ENCODE assay signal across 25 mouse cellular contexts in genomic region chr7:30895217-30895616, GRCm38 (mm10). TPM values are rescaled to one million over a fixed set of nuclear protein-coding genes. Genes with fewer than 3 reads are reported as not detected.
DNase-seq lines count a peak whose midpoint lies in the region; ATAC-seq and TF ChIP-seq lines count a peak whose summit lies in the region.
"Had no signal": no experiment of that assay in that cellular context is flagged by ENCODE, and none has a peak within 500 bp of the region (broad histone marks: within the 10 kb centered on the region; RNA-seq: fewer than 3 reads in every experiment).

No protein-coding gene starts in this region.

- TF ChIP-seq POLR2A in bone marrow, adult 2 months (IDR thresholded peaks at IDR 0.05; ENCODE audit: borderline replicate concordance, control insufficient read depth, low read depth, low read length): no peak

- DNase-seq in liver, embryonic 11.5 days (ENCODE audit: low spot score): no peak
- DNase-seq in A20 (ENCODE audit: low read depth, low spot score): peak; percentile 7
- DNase-seq in right cerebral cortex, postnatal 4 days: no peak
- DNase-seq: adrenal gland, adult 8-10 months; adrenal gland, postnatal 25 days; cerebellum, adult 18-20 months; cerebellum, adult 9-10 months; cerebellum, postnatal 14 days; gastrocnemius, postnatal 10 days; gastrocnemius, postnatal 36 days; heart, adult 2 months had no signal

- TF ChIP-seq CTCF in bone marrow, adult 2 months (IDR thresholded peaks at IDR 0.05; ENCODE audit: control insufficient read depth, insufficient read depth, low read length): no peak

- no peaks in the 10 kb centered on the region for H3K9me3 ChIP-seq in liver, embryonic 15.5 days (replicated peaks)
- H3K9me3 ChIP-seq in liver, embryonic 11.5 days (ENCODE audit: control insufficient read depth, low read length): no peaks in the 10 kb centered on the region
- no peaks in the 10 kb centered on the region for H3K9me3 ChIP-seq in heart, embryonic 11.5 days (replicated peaks; ENCODE audit: control insufficient read depth, low read length)
- H3K9me3 ChIP-seq: forebrain, embryonic 10.5 days; forebrain, embryonic 13.5 days; heart, embryonic 10.5 days; hindbrain, embryonic 12.5 days; hindbrain, embryonic 15.5 days had no signal

- ATAC-seq in liver, embryonic 15.5 days (ENCODE audit: insufficient read depth): peak; percentile 44; the same call in 1 of the 2 replicates
- no peak for ATAC-seq in liver, embryonic 11.5 days (replicated peaks; ENCODE audit: low FRiP score)
- ATAC-seq in heart, embryonic 11.5 days (replicated peaks; ENCODE audit: insufficient number of reproducible peaks, low FRiP score, low TSS enrichment): no peak
- ATAC-seq: activated CD4-positive, CD25-positive, alpha-beta regulatory T cell, adult 4 months; forebrain, embryonic 13.5 days; forebrain, embryonic 16.5 days had no signal

- H3K27me3 ChIP-seq in liver, embryonic 15.5 days: no peaks in the 10 kb centered on the region
- no peaks in the 10 kb centered on the region for H3K27me3 ChIP-seq in liver, embryonic 11.5 days (replicated peaks; ENCODE audit: control insufficient read depth, insufficient read depth, low read length)
- H3K27me3 ChIP-seq in heart, embryonic 11.5 days (ENCODE audit: control insufficient read depth, insufficient read depth, low read length): no peaks in the 10 kb centered on the region
- H3K27me3 ChIP-seq: forebrain, embryonic 13.5 days; hindbrain, embryonic 12.5 days; hindbrain, embryonic 15.5 days had no signal

- no peak overlapping the region for H3K4me2 ChIP-seq in liver, embryonic 15.5 days
- H3K4me2 ChIP-seq in liver, embryonic 11.5 days: no peak overlapping the region
- H3K4me2 ChIP-seq in heart, embryonic 11.5 days: no peak overlapping the region
- H3K4me2 ChIP-seq: forebrain, embryonic 13.5 days; hindbrain, embryonic 12.5 days; hindbrain, embryonic 15.5 days had no signal

- H3K36me3 ChIP-seq in liver, embryonic 15.5 days (replicated peaks): no peaks in the 10 kb centered on the region
- no peaks in the 10 kb centered on the region for H3K36me3 ChIP-seq in liver, embryonic 11.5 days (ENCODE audit: control insufficient read depth, insufficient read depth, low read length)
- H3K36me3 ChIP-seq in heart, embryonic 11.5 days (ENCODE audit: control insufficient read depth, insufficient read depth, low read length): no peaks in the 10 kb centered on the region
- H3K36me3 ChIP-seq: forebrain, embryonic 10.5 days; heart, embryonic 10.5 days; hindbrain, embryonic 12.5 days; hindbrain, embryonic 15.5 days had no signal

- WGBS in liver, embryonic 15.5 days (ENCODE audit: insufficient replicate concordance): 53% methylated on average over 3 of the region's 3 CpGs
- WGBS in liver, embryonic 11.5 days: 72% methylated on average over 3 of the region's 3 CpGs
- 38% methylated on average over 3 of the region's 3 CpGs for WGBS in bone marrow, adult 2 months
- WGBS in heart, embryonic 11.5 days (ENCODE audit: insufficient replicate concordance): 81% methylated on average over 3 of the region's 3 CpGs

- H3K4me1 ChIP-seq in liver, embryonic 15.5 days (replicated peaks): peaks cover 2% of the 10 kb centered on the region; the same call in 1 of the 2 replicates
- H3K4me1 ChIP-seq in liver, embryonic 11.5 days (replicated peaks; ENCODE audit: control insufficient read depth, insufficient read depth, low read length): no peaks in the 10 kb centered on the region
- H3K4me1 ChIP-seq in bone marrow, adult 2 months (ENCODE audit: control insufficient read depth, insufficient read depth, low read length): peaks cover 3% of the 10 kb centered on the region; the same call in 1 of the 2 replicates
- H3K4me1 ChIP-seq in heart, embryonic 11.5 days (ENCODE audit: control insufficient read depth, insufficient read depth, low read length): peaks cover 2% of the 10 kb centered on the region; the same call in 1 of the 2 replicates
- H3K4me1 ChIP-seq: forebrain, embryonic 13.5 days; hindbrain, embryonic 12.5 days; hindbrain, embryonic 15.5 days had no signal

- H3K4me3 ChIP-seq in liver, embryonic 15.5 days (replicated peaks): no peak overlapping the region
- no peak overlapping the region for H3K4me3 ChIP-seq in liver, embryonic 11.5 days (ENCODE audit: low read depth, low read length)
- H3K4me3 ChIP-seq in bone marrow, adult 2 months (replicated peaks; ENCODE audit: control insufficient read depth, low read depth, low read length): no peak overlapping the region
- no peak overlapping the region for H3K4me3 ChIP-seq in heart, embryonic 11.5 days (ENCODE audit: low read depth, low read length)
- H3K4me3 ChIP-seq: forebrain, embryonic 10.5 days; forebrain, embryonic 13.5 days; heart, adult 2 months; heart, embryonic 10.5 days; hindbrain, embryonic 12.5 days; hindbrain, embryonic 15.5 days had no signal

- H3K27ac ChIP-seq in liver, embryonic 15.5 days (replicated peaks): no peak overlapping the region
- no peak overlapping the region for H3K27ac ChIP-seq in liver, embryonic 11.5 days (ENCODE audit: low read depth, low read length)
- peak overlapping the region; percentile 45 for H3K27ac ChIP-seq in bone marrow, adult 2 months (ENCODE audit: control insufficient read depth, insufficient read depth, low read depth, low read length, poor library complexity)
- H3K27ac ChIP-seq in heart, embryonic 11.5 days (ENCODE audit: low read depth, low read length): no peak overlapping the region
- H3K27ac ChIP-seq: forebrain, embryonic 10.5 days; forebrain, embryonic 13.5 days; heart, adult 2 months; heart, embryonic 10.5 days; hindbrain, embryonic 12.5 days; hindbrain, embryonic 15.5 days had no signal

- H3K9ac ChIP-seq in liver, embryonic 15.5 days: no peak overlapping the region
- H3K9ac ChIP-seq in liver, embryonic 11.5 days (ENCODE audit: low read depth, low read length): no peak overlapping the region
- H3K9ac ChIP-seq in heart, embryonic 11.5 days (ENCODE audit: low read depth, low read length): no peak overlapping the region
- H3K9ac ChIP-seq: forebrain, embryonic 13.5 days; hindbrain, embryonic 12.5 days; hindbrain, embryonic 15.5 days had no signal

RNA-seq across cellular contexts. Expression of gene Cd22, which starts 15.1 kb away (rescaled TPM):
- 0.81 and 0.86 TPM in 2 replicates for polyA plus RNA-seq in liver, embryonic 15.5 days (2015; fragmentation: Nextera tagmentation; extraction: Ambion mirVana)
- polyA plus RNA-seq in liver, embryonic 11.5 days (2014; fragmentation: Nextera tagmentation; extraction: Ambion mirVana): 0.07 TPM in 1 of 2 replicates, not detected in the other
- 24.0 and 59.4 TPM in 2 replicates for polyA plus RNA-seq in bone marrow, adult 2 months (2011; ENCODE audit: insufficient read depth, insufficient read length, low replicate concordance, missing spikeins)
- not detected in 2 replicates for polyA plus RNA-seq in heart, embryonic 11.5 days (2014; fragmentation: Nextera tagmentation; extraction: Ambion mirVana)
- polyA plus RNA-seq: embryonic facial prominence, embryonic 11.5 days; forebrain, embryonic 10.5 days; forebrain, embryonic 13.5 days; heart, embryonic 10.5 days; heart, embryonic 14.5 days; hindbrain, embryonic 12.5 days had no signal

RNA-seq across cellular contexts. Expression of gene Mag, which starts 19.5 kb away (rescaled TPM):
- polyA plus RNA-seq in liver, embryonic 15.5 days (2015; fragmentation: Nextera tagmentation; extraction: Ambion mirVana): 0.32 and 0.39 TPM in 2 replicates
- 0.08 and 0.23 TPM in 2 replicates for polyA plus RNA-seq in liver, embryonic 11.5 days (2014; fragmentation: Nextera tagmentation; extraction: Ambion mirVana)
- polyA plus RNA-seq in bone marrow, adult 2 months (2011; ENCODE audit: insufficient read depth, insufficient read length, low replicate concordance, missing spikeins): 1.1 and 7.2 TPM in 2 replicates
- polyA plus RNA-seq in heart, embryonic 11.5 days (2014; fragmentation: Nextera tagmentation; extraction: Ambion mirVana): 0.09 TPM in 1 of 2 replicates, not detected in the other
- polyA plus RNA-seq: activated CD4-positive, CD25-positive, alpha-beta regulatory T cell, adult 4 months; heart, embryonic 14.5 days had no signal

RNA-seq across cellular contexts. Expression of gene Hamp2, which starts 29.3 kb away (rescaled TPM):
- polyA plus RNA-seq in liver, embryonic 15.5 days (2015; fragmentation: Nextera tagmentation; extraction: Ambion mirVana): not detected in 2 replicates
- not detected in 2 replicates for polyA plus RNA-seq in liver, embryonic 11.5 days (2014; fragmentation: Nextera tagmentation; extraction: Ambion mirVana)
- not detected in 2 replicates for polyA plus RNA-seq in bone marrow, adult 2 months (2011; ENCODE audit: insufficient read depth, insufficient read length, low replicate concordance, missing spikeins)
- not detected in 2 replicates for polyA plus RNA-seq in heart, embryonic 11.5 days (2014; fragmentation: Nextera tagmentation; extraction: Ambion mirVana)
- polyA plus RNA-seq: activated CD4-positive, CD25-positive, alpha-beta regulatory T cell, adult 4 months; embryonic facial prominence, embryonic 11.5 days; embryonic facial prominence, embryonic 14.5 days; forebrain, embryonic 10.5 days; forebrain, embryonic 13.5 days; forebrain, embryonic 16.5 days; heart, embryonic 10.5 days; heart, embryonic 14.5 days; heart, postnatal 0 days; hindbrain, embryonic 12.5 days; hindbrain, embryonic 15.5 days had no signal

RNA-seq across cellular contexts. Expression of gene Ffar1, which starts 33.9 kb away (rescaled TPM):
- not detected in 2 replicates for polyA plus RNA-seq in liver, embryonic 15.5 days (2015; fragmentation: Nextera tagmentation; extraction: Ambion mirVana)
- polyA plus RNA-seq in liver, embryonic 11.5 days (2014; fragmentation: Nextera tagmentation; extraction: Ambion mirVana): not detected in 2 replicates
- 2.1 and 4.9 TPM in 2 replicates for polyA plus RNA-seq in bone marrow, adult 2 months (2011; ENCODE audit: insufficient read depth, insufficient read length, low replicate concordance, missing spikeins)
- not detected in 2 replicates for polyA plus RNA-seq in heart, embryonic 11.5 days (2014; fragmentation: Nextera tagmentation; extraction: Ambion mirVana)
- polyA plus RNA-seq: embryonic facial prominence, embryonic 11.5 days; embryonic facial prominence, embryonic 14.5 days; forebrain, embryonic 10.5 days; forebrain, embryonic 13.5 days; forebrain, embryonic 16.5 days; heart, embryonic 10.5 days; heart, embryonic 14.5 days; heart, postnatal 0 days; hindbrain, embryonic 12.5 days; hindbrain, embryonic 15.5 days had no signal

RNA-seq across cellular contexts. Expression of gene Ffar3, which starts 39.2 kb away (rescaled TPM):
- not detected in 2 replicates for polyA plus RNA-seq in liver, embryonic 15.5 days (2015; fragmentation: Nextera tagmentation; extraction: Ambion mirVana)
- polyA plus RNA-seq in liver, embryonic 11.5 days (2014; fragmentation: Nextera tagmentation; extraction: Ambion mirVana): not detected in 2 replicates
- polyA plus RNA-seq in bone marrow, adult 2 months (2011; ENCODE audit: insufficient read depth, insufficient read length, low replicate concordance, missing spikeins): not detected in 2 replicates
- polyA plus RNA-seq in heart, embryonic 11.5 days (2014; fragmentation: Nextera tagmentation; extraction: Ambion mirVana): not detected in 2 replicates
- polyA plus RNA-seq: activated CD4-positive, CD25-positive, alpha-beta regulatory T cell, adult 4 months; embryonic facial prominence, embryonic 11.5 days; embryonic facial prominence, embryonic 14.5 days; forebrain, embryonic 10.5 days; forebrain, embryonic 13.5 days; forebrain, embryonic 16.5 days; heart, adult 2 months; heart, embryonic 14.5 days; heart, postnatal 0 days; hindbrain, embryonic 12.5 days; hindbrain, embryonic 15.5 days had no signal

Comparison
In these comparisons a context has a peak if more than half of its experiments do, and no peak if none do; other contexts are left out.
1. RNA of gene Cd22, which starts 15.1 kb away (polyA plus RNA-seq): 24.0 to 59.4 TPM in bone marrow, adult 2 months; 0.81 to 0.86 TPM in liver, embryonic 15.5 days, 0.07 TPM in liver, embryonic 11.5 days and not detected in heart, embryonic 11.5 days; every median in the first group is over 10 times any median in the second.